Mouse (Mus musculus) cortical plate, adult 2 months (tissue): ENCODE data around the gene Mrpl12. TPM values are rescaled to one million over a fixed set of nuclear protein-coding genes. Genes with fewer than 3 reads are reported as not detected.

Source experiments
- H3K27ac ChIP-seq: fragments of 200-500 bp; 2 replicates; pipeline ENCODE4 v1.5.1; 2012; ENCODE audit warnings: low read length, control low read depth, inconsistent platforms; ENCODE audit not compliant: insufficient read depth
- H3K4me1 ChIP-seq: fragments of 200-500 bp; 2 replicates; pipeline ENCODE4 v1.6.1; 2011; ENCODE audit warnings: low read length; ENCODE audit not compliant: control insufficient read depth, insufficient read depth
- H3K4me3 ChIP-seq: fragments of 200-500 bp; 2 replicates; pipeline ENCODE4 v1.5.1; 2011; ENCODE audit warnings: mild to moderate bottlenecking, low read length, control low read depth; ENCODE audit not compliant: insufficient read depth
- CTCF ChIP-seq: fragments of 200-500 bp; IDR thresholded peaks from 2 replicates; pipeline ENCODE4 v1.5.1; 2011; ENCODE audit warnings: mild to moderate bottlenecking, control low read depth, low read length; ENCODE audit not compliant: insufficient read depth; ENCODE audit errors: extremely low read depth
- POLR2A ChIP-seq: fragments of 200-500 bp; IDR thresholded peaks from 2 replicates; pipeline ENCODE4 v1.6.1; 2011; ENCODE audit warnings: mild to moderate bottlenecking, low read length, control low read depth; ENCODE audit not compliant: insufficient read depth; ENCODE audit errors: extremely low read depth
- polyA plus RNA-seq: library from polyadenylated mRNA; depleted of rRNA; stranded (reverse); fragments of >200 nt; gene quantifications from 2 replicates; pipeline ENCODE4 v1.2.3, GENCODE M21; 2012

Gene Mrpl12
- polyA plus RNA-seq, 1 experiment: 96.3 TPM

DNA sequence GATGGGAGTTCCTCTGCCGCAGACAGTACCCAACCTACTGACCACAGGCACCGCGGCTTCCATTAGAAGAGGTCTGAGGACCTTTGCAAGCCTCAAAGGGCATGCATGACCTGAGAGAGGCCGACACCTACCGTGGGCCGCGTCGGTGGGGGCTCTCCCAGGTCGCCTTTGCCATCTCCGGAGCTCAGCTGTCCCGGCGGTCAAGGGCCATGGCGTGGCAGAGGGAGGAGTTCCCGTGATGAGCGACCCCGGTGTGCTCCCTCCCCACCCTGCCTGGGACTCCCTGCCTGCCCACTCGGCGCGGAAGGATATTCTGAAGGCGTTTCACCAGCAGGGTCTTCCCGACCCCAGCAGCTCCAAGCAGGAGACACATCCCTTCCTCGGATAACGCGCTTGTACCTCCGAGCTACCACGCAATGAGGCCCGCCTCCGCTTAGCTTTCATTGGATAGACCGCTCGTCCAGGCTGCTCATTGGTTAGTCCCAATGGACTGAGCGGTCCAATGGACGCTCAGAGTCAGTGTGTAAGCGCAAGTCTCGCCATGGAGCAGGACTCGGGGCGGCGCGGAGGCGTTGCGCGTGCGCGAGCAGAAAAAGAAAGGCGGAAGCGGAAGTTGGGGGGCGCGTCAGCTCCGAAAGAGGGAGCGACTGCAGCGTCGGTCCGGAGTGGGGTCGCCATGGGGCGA is 17.2 kb upstream of the Mrpl12 start, which contains the start of gene Arl16:
TSS of gene Arl16 (minus strand) at position 557 of the 685 bp plus-strand sequence.
- no peak for TF ChIP-seq CTCF
- TF ChIP-seq POLR2A: peak; percentile 96
- no peak within 1 kb of the TSS for H3K27ac ChIP-seq
- peak within 1 kb of the TSS; percentile 74 for H3K4me3 ChIP-seq
- H3K4me1 ChIP-seq: peaks cover 2% of the 10 kb centered on the region; the same call in 1 of the 2 replicates

DNA sequence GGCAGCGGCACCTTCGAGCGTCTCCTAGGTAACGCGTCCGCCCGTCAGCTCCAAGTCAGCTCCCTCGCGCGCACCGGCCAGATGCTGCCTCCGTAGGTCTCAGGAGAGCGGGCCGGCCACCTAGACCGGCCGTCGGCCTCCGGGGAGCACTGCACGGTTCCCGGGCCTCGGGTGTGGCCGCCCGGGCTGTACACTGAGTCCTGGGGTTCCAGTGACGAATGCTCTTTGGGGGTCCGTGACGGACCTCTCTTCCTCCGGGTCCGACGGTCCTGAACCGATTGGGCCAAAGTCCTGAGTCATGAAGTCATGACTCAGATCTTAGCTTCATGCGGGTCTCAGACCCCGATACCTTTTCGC is 16.7 kb upstream of the Mrpl12 start:
- Histone ChIP-seq H3K27ac (no peak overlapping the region), H3K4me3 (peak overlapping the region; percentile 74), H3K4me1 (peaks cover 2% of the 10 kb centered on the region; the same call in 1 of the 2 replicates)
- TF ChIP-seq CTCF (no peak), POLR2A (no peak)

- TF ChIP-seq CTCF: no peak
- TF ChIP-seq POLR2A: no peak
- Histone ChIP-seq H3K4me1 (peaks cover 2% of the 10 kb centered on the region; the same call in 1 of the 2 replicates), H3K27ac (no peak overlapping the region), H3K4me3 (no peak overlapping the region)
Observed at GRCm38 (mm10) chr11:120472052-120472451, 12.4 kb upstream of the Mrpl12 start.

GRCm38 (mm10) chr11:120483448-120483934 is 922 bp upstream of the Mrpl12 start:
- H3K4me1 ChIP-seq: peaks cover 4% of the 10 kb centered on the region; the same call in 1 of the 2 replicates
- H3K4me3 ChIP-seq: no peak overlapping the region; the same call in 1 of the 2 replicates
- TF ChIP-seq POLR2A (no peak), CTCF (no peak)
- H3K27ac ChIP-seq: no peak overlapping the region

GRCm38 (mm10) chr11:120485251-120485650 is 838 bp downstream of the Mrpl12 start:
- H3K4me3 ChIP-seq: peak overlapping the region; percentile 90
- no peak overlapping the region for H3K27ac ChIP-seq
- H3K4me1 ChIP-seq: peaks cover 4% of the 10 kb centered on the region; the same call in 1 of the 2 replicates
- TF ChIP-seq POLR2A (no peak), CTCF (no peak)

DNA sequence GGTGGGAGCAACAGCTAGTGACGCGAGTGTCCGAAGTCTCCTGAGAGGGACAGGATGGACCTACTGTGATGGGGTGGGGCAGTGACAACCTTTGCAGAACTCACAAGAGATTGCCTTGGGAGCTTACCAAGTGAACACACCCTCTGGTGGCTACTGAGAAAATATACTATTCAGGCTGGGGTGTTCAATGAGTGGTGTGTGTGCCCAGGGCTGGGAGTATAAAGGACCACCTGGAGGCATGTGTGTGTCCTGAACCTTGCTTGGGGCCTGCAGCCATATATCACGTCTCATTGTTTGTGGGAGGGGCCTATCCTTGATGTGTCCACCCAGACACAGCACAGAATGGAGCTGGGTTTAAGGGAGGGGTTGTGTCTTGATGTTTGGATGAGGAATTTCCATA is 4.1 kb downstream of the Mrpl12 start:
- H3K4me3 ChIP-seq: no peak overlapping the region
- H3K4me1 ChIP-seq: peaks cover 7% of the 10 kb centered on the region
- H3K27ac ChIP-seq: no peak overlapping the region
- TF ChIP-seq CTCF: no peak
- no peak for TF ChIP-seq POLR2A

GRCm38 (mm10) chr11:120489054-120489761 is 4.8 kb downstream of the Mrpl12 start:
- H3K4me3 ChIP-seq: no peak overlapping the region
- peaks cover 7% of the 10 kb centered on the region for H3K4me1 ChIP-seq
- no peak overlapping the region for H3K27ac ChIP-seq
- TF ChIP-seq POLR2A: 0 out of 2 replicates have a peak, but pooled peaks have one; percentile 31
- peak; percentile 96 for TF ChIP-seq CTCF

GRCm38 (mm10) chr11:120490291-120491046 is 6.1 kb downstream of the Mrpl12 start:
- no peak overlapping the region for H3K27ac ChIP-seq

More at GRCm38 (mm10) chr11:120490291-120491046, 6.1 kb downstream of the Mrpl12 start:
- no peak overlapping the region for H3K4me3 ChIP-seq
- peaks cover 7% of the 10 kb centered on the region for H3K4me1 ChIP-seq
- TF ChIP-seq POLR2A: no peak
- TF ChIP-seq CTCF: no peak
